Mouse (Mus musculus): Measurements from ENCODE around the gene Fam53b.

The Fam53b gene

GRCm38 (mm10) chr7:132810879-132811278 is 2.8 kb downstream of the Fam53b start:
- DNase-seq = peak; percentile 93

GRCm38 (mm10) chr7:132810368-132810767 is 3.3 kb downstream of the Fam53b start:
- DNase-seq = peak; percentile 76

DNA sequence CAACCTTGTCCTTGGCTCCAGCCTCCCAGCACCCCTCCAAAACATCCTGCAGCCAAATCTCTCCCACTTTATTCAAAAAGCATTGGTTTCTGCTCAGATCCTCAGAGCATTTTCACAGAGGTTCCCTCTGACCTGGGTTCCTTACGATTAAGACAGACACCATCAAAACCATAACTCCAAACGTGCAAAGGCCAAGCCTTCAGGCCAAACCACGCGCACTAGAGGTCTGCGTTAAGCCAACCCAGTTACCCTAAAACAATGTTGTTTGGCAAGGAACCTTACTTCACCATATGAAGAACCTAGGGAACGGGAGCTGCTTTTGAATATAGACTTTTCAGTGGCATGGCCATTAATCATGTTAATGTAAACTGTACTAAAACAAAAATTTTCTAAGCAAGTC is 4.0 kb downstream of the Fam53b start:
- no peak for DNase-seq

GRCm38 (mm10) chr7:132808841-132809682 is 4.6 kb downstream of the Fam53b start:
- DNase-seq = peak; percentile 71

DNA sequence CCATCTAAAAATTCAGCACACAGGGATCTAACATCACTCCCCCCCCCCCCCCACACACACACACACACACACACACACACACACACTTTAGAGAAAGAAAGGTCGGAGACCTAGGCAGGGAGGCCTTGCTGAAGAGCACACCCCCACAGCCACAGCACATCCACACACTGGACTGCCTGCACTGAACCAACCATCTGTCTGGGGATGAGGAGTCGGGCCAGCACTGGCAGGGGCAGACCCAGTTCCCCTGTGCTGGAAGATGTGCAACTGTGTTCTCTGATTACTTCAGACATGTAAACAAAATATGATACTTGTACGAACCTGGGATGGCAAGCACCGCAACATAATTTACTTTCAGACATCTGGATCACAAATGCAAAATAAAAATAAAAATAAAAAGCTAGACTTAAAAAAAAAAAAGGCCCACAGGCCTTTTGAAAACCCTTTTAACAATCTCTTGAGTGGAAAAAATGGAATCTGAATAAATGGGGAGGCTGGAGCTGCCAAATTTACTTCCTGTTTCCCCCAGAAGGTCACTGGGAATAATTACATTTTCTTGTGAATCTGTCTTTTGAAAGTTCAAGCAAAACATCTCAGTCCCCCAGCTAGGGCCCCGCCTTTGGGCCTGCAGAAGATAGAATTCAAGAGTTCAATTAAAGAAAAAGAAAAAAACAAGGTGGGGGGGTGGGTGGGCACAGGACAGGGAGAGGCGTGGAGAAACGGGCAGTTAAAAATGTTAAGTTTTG is 5.5 kb downstream of the Fam53b start:
- peak; percentile 73 for DNase-seq

- DNase-seq = peak; percentile 95
These were observed 6.5 kb downstream of the Fam53b start for GRCm38 (mm10) chr7:132806926-132807857.

GRCm38 (mm10) chr7:132806286-132806685 is 7.4 kb downstream of the Fam53b start:
- peak; percentile 86 for DNase-seq

GRCm38 (mm10) chr7:132804951-132805350 is 8.7 kb downstream of the Fam53b start:
- DNase-seq = peak; percentile 39

DNA sequence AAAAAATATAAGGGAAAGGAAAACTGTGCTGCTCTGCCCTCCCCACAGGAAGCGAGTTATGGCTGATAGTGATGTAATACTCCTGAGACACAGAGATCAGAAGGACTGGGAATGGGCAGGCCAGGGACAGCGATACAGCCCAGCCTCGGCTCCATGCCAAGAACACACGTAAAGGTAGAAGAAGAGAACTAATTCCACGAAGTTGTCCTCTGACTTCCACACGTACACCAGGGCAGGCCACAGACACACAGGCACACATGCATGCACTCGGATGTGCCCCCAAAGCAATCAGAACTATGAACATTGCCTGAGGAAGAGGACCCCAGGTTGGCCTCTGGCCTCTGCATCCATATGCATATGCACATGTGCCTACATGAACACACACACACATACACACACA is 9.2 kb downstream of the Fam53b start:
- peak; percentile 57 for DNase-seq

DNA sequence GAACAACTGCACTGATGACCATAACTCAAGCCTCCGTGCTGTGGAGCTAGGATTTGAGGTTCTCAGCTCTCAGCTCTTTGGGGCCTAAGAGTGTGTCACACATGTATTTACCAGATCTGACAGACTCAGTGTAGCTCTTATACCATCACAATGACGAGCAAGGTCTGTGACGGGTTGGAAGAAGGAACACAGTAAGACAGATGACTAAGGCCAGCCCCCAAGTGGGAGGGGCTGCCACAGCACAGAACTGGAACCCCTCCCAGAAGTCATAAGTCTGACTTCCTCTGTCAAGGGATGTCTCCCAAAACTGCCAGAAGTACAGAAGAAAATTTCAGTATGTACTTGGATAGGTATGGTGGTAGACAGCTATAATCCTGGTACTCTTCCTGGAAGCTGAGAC is 9.7 kb downstream of the Fam53b start:
- DNase-seq = peak; percentile 55

- peak; percentile 61 for DNase-seq
These were observed 10.3 kb downstream of the Fam53b start for GRCm38 (mm10) chr7:132803336-132803735.

DNA sequence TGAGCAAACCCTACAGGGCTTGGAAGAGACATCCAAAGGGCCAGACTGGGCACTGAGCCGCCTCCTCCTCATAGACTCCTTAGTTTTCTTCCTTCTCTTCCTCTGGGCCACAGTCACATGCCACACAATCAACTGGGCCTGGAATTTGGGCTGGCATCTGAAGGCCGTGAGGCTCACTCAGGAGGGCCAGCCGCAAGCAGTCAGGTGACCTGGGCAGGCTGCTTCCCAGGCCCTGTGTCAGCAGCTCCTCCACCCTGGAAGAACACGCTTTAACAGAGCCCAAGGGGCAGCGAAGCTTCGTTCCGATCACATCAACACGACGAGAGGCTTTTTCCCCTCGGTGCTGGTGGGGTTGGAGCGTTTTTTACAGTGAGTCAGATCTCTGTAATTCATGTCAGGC is 11.0 kb downstream of the Fam53b start:
- peak; percentile 41 for DNase-seq

DNA sequence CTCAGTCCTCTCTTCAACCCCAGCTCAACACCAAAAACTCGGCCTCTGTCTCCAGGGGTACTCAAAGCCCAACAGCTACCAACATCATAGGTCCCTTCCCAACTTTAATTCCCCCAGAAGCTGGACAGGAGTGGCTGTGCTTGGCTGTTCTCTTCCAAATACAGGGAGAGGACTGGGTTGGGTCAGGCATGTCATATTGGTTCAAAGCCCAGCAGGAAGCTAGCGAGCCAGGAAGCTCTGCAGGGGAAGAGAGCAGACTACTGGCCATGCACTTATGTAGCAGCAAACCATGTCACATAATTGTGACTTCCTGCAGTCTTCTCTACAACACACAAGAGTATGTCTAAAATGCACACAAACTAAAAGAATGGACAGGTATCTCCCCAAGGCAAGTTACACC is 11.6 kb downstream of the Fam53b start:
- DNase-seq = no peak

DNA sequence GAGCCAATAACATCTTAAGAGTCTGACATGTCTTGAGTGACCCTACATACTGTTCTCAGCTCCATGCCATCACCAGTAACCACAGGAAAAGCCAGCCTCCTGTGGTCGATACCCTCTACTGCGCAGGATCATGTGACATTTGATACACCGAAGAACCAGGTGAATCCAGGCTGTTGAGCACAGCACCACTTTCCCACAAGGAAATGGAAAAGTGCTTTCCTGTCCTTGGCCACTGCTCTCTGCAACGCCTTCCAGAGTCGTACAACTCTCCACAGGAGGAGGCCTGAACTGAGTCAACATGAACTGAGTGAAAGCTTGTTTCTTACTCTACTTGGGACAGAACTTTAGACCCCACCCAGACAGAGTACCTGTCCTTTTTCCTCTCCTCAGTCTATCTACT is 12.2 kb downstream of the Fam53b start:
- no peak for DNase-seq

GRCm38 (mm10) chr7:132800868-132801267 is 12.8 kb downstream of the Fam53b start:
- peak; percentile 20 for DNase-seq

DNA sequence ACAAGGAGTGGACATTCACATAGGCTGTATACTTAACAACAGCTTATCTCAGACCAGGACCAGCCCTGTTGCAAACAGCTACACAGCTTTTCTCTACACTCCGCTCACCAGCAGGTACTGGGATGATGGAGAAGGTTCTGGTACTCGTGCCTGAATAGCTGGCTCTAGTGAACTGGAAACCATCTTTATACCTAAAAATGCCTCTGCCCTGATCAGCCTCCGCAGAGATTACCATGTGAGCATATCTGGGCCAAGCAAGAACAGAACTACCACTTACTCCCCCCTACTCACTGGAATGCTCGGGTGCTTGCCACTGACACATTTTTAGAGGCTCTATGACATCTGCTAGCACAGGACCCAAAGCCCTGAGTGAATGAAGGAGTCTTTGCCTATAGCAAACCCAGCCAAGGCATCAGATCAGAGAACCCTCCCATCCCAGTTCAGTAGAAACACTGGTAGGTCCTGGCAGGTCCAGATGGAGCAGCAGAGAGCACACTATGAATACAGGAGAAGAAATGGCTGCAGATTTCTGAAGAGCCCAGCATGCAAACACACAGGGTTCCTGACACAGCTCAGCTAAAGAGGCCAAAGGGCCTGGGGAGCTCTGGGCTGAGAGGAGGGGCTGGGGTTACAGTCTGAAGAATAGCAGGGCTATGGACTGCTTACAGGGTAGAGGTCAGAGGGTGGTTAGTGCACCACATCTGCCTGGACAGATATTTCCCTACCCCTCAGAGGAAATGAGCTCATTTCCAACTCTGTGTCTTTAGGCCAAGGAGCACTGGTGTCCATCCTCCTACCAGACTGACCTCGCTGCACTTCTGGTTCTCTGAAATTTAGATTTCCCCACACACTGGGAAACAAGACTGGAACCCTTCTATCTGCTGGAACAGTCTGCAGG is 14.3 kb downstream of the Fam53b start:
- peak; percentile 66 for DNase-seq

GRCm38 (mm10) chr7:132795141-132795540 is 18.5 kb downstream of the Fam53b start:
- no peak for DNase-seq

DNA sequence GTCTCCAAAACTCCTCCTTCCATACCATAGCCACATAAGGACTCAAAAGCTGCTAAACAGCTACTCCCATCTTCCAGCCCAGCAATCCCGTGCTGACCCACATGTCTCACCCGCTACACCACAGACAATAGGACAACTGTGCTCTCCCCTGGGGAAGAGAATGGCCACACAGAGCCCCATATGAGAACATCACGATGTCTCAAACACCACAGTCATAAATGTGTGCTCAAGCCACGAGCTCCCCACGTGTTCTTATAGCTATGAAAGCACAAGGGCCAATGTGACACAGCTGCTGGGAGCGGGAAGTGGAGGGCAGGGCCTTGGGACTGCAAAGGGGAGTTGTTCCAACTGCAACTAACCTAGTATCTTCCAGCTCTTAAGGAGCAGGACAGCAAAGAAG is 20.2 kb downstream of the Fam53b start:
- DNase-seq = no peak

DNA sequence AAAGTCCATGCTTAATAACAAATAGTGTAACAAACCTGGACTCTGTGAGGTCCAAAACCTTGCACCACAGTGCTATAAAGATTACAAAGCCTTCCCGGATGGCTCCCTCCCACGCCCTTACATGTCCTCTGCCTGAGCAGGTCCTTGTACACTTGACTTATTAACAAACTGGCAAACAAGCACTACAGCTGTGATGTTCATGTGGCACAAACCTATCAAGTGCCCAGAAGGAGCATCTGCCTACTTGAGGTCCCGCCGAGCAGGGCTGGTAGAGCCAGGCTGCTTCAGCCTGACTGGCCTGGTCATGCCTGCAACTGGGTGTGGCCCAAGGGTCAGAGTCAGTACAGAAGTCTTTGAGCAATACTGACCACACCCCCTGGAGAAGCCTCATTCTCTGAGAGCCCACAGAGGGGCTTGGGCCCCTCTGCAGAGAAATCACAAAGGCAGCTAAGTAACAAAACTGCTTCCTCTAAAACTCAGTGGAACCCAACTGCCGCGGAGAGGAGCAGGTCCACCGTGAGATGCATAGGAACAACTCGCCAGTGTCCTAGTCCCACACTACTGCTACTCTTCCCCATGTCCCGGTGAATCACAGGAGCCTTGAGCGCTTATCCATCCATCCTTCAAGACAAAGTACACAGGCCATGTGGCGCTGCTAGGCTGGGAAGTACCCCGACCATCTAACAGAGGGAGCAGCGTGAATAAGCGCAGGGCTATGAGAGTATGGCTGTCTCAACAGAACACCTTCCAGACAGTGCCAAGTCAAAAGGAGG is 23.1 kb downstream of the Fam53b start:
- no peak for DNase-seq

DNA sequence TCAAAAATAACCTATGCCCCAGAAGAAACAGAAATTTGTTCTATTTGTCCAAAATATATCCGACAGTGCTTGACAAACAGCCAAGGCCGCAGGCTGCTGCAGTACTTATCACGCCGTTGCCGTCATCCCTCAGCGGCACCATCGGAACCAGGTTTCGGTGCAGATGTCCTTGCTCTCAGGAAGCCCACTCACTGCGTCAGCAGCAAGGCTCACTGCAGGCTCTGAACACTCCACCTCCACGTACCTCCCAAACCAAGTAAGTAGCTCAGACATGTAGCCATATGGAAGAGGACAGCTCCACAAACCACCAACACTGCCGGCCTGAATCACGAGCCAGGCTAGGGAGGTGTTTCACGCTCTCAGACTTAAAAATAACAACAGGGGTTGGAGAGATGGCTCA is 24.9 kb downstream of the Fam53b start:
- peak; percentile 69 for DNase-seq
